Mouse (Mus musculus) erythroblast, embryonic 14.5 days (primary cell): Measurements from ENCODE around the gene Tex36.

Experiments used
- GATA1 ChIP-seq: IDR thresholded peaks from 2 replicates; pipeline ENCODE4 v1.6.1; 2012; ENCODE audit warnings: low read length, inconsistent platforms, mixed read lengths
- TAL1 ChIP-seq: IDR thresholded peaks from 3 replicates; pipeline ENCODE4 v1.6.1; 2012; ENCODE audit warnings: low read length, inconsistent platforms, mixed read lengths

- TF ChIP-seq GATA1 (no peak), TAL1 (no peak)
Measured at GRCm38 (mm10) chr7:133638821-133639220, 36.9 kb upstream of the Tex36 start.
